In genomic region chr6:92883131-92883900, GRCm38 (mm10) we compare ENCODE assay signal across 17 mouse cellular contexts. TPM values are rescaled to one million over a fixed set of nuclear protein-coding genes. Genes with fewer than 3 reads are reported as not detected.
DNase-seq lines count a peak whose midpoint lies in the region; ATAC-seq and TF ChIP-seq lines count a peak whose summit lies in the region.
"Had no signal": no experiment of that assay in that cellular context is flagged by ENCODE, and none has a peak within 500 bp of the region (broad histone marks: within the 10 kb centered on the region; RNA-seq: fewer than 3 reads in every experiment).

No protein-coding gene starts in this region.

- DNase-seq in forebrain, embryonic 10.5 days (ENCODE audit: extremely low spot score, low spot score), result peak; percentile 31
- no peak for DNase-seq in forebrain, embryonic 14.5 days (ENCODE audit: low spot score)
- peak; percentile 91 for DNase-seq in midbrain, embryonic 11.5 days (ENCODE audit: low spot score, missing footprints)
- peak; percentile 33 for DNase-seq in kidney, postnatal 14 days
- DNase-seq in c-Kit-positive CD71-positive TER-119-positive erythroid progenitor cells, embryonic 14.5 days (ENCODE audit: low spot score), result no peak
- no peak for DNase-seq in cerebellum, adult 2 months
- DNase-seq: gastrocnemius, postnatal 25 days; left cerebral cortex, postnatal 4 days; lung, postnatal 4 days; right cerebral cortex, postnatal 25 days; thymus, postnatal 4 days had no signal

- peaks cover 27% of the 10 kb centered on the region for H3K4me1 ChIP-seq in forebrain, embryonic 10.5 days
- no peaks in the 10 kb centered on the region for H3K4me1 ChIP-seq in forebrain, embryonic 14.5 days (ENCODE audit: control insufficient read depth, insufficient read depth, low read length)
- H3K4me1 ChIP-seq in midbrain, embryonic 11.5 days (ENCODE audit: control insufficient read depth, insufficient read depth, low read length), result peaks cover 12% of the 10 kb centered on the region
- H3K4me1 ChIP-seq in midbrain, embryonic 15.5 days, result peaks cover 8% of the 10 kb centered on the region; the same call in 1 of the 2 replicates
- H3K4me1 ChIP-seq in cerebellum, adult 2 months (ENCODE audit: control insufficient read depth, insufficient read depth, low read length), result no peaks in the 10 kb centered on the region
- H3K4me1 ChIP-seq: stomach, embryonic 15.5 days had no signal

- H3K27me3 ChIP-seq in forebrain, embryonic 10.5 days (ENCODE audit: poor library complexity, severe bottlenecking), result peaks cover 40% of the 10 kb centered on the region
- no peaks in the 10 kb centered on the region for H3K27me3 ChIP-seq in forebrain, embryonic 14.5 days (replicated peaks; ENCODE audit: control insufficient read depth, insufficient read depth, low read length)
- H3K27me3 ChIP-seq in midbrain, embryonic 11.5 days (ENCODE audit: control insufficient read depth, insufficient read depth, low read length), result peaks cover 5% of the 10 kb centered on the region
- H3K27me3 ChIP-seq in midbrain, embryonic 15.5 days (replicated peaks), result no peaks in the 10 kb centered on the region
- H3K27me3 ChIP-seq in cerebellum, adult 2 months (ENCODE audit: control insufficient read depth, insufficient read depth, low read length), result no peaks in the 10 kb centered on the region
- H3K27me3 ChIP-seq: stomach, embryonic 15.5 days had no signal

- peaks cover 43% of the 10 kb centered on the region for H3K36me3 ChIP-seq in forebrain, embryonic 10.5 days (replicated peaks)
- no peaks in the 10 kb centered on the region for H3K36me3 ChIP-seq in forebrain, embryonic 14.5 days (ENCODE audit: control insufficient read depth, insufficient read depth, low read length)
- no peaks in the 10 kb centered on the region for H3K36me3 ChIP-seq in midbrain, embryonic 11.5 days (ENCODE audit: control insufficient read depth, insufficient read depth, low read length)
- H3K36me3 ChIP-seq in midbrain, embryonic 15.5 days (replicated peaks), result no peaks in the 10 kb centered on the region

- H3K9me3 ChIP-seq in forebrain, embryonic 10.5 days, result no peaks in the 10 kb centered on the region
- no peaks in the 10 kb centered on the region for H3K9me3 ChIP-seq in forebrain, embryonic 14.5 days (replicated peaks; ENCODE audit: control insufficient read depth, low read length)
- no peaks in the 10 kb centered on the region for H3K9me3 ChIP-seq in midbrain, embryonic 11.5 days (ENCODE audit: control insufficient read depth, low read length)
- no peaks in the 10 kb centered on the region for H3K9me3 ChIP-seq in midbrain, embryonic 15.5 days
- H3K9me3 ChIP-seq: stomach, embryonic 15.5 days had no signal

- TF ChIP-seq CTCF in cerebellum, adult 2 months (IDR thresholded peaks at IDR 0.05; ENCODE audit: borderline replicate concordance, insufficient read depth, low read depth, low read length), result no peak

- TF ChIP-seq POLR2A in cerebellum, adult 2 months (IDR thresholded peaks at IDR 0.05; ENCODE audit: borderline replicate concordance, insufficient read depth, low read length), result no peak

- no peak overlapping the region for H3K4me2 ChIP-seq in forebrain, embryonic 14.5 days (ENCODE audit: low read length)
- H3K4me2 ChIP-seq in midbrain, embryonic 11.5 days, result no peak overlapping the region
- H3K4me2 ChIP-seq in midbrain, embryonic 15.5 days, result no peak overlapping the region
- H3K4me2 ChIP-seq: stomach, embryonic 15.5 days had no signal

- peak overlapping the region; percentile 58; the same call in 1 of the 2 replicates for H3K27ac ChIP-seq in forebrain, embryonic 10.5 days
- H3K27ac ChIP-seq in forebrain, embryonic 14.5 days (ENCODE audit: low read depth, low read length), result no peak overlapping the region
- H3K27ac ChIP-seq in midbrain, embryonic 11.5 days (ENCODE audit: low read depth, low read length), result no peak overlapping the region
- no peak overlapping the region for H3K27ac ChIP-seq in midbrain, embryonic 15.5 days
- no peak overlapping the region for H3K27ac ChIP-seq in cerebellum, adult 2 months (ENCODE audit: insufficient read depth, low read length)
- H3K27ac ChIP-seq: stomach, embryonic 15.5 days had no signal

- ATAC-seq in forebrain, embryonic 14.5 days, result no peak
- no peak for ATAC-seq in midbrain, embryonic 11.5 days (ENCODE audit: low FRiP score)
- ATAC-seq in midbrain, embryonic 15.5 days (replicated peaks), result no peak
- ATAC-seq in frontal cortex, adult (ENCODE audit: low TSS enrichment), result no peak
- ATAC-seq: inflammation-experienced regulatory T-cells, adult 6 months had no signal

- no peak overlapping the region for H3K9ac ChIP-seq in forebrain, embryonic 14.5 days (ENCODE audit: low read length)
- no peak overlapping the region for H3K9ac ChIP-seq in midbrain, embryonic 11.5 days (ENCODE audit: low read length)
- no peak overlapping the region for H3K9ac ChIP-seq in midbrain, embryonic 15.5 days
- H3K9ac ChIP-seq: stomach, embryonic 15.5 days had no signal

- WGBS in forebrain, embryonic 10.5 days, result 10% methylated on average over 9 of the region's 9 CpGs
- WGBS in forebrain, embryonic 14.5 days, result 14% methylated on average over 9 of the region's 9 CpGs
- WGBS in midbrain, embryonic 11.5 days, result 6% methylated on average over 9 of the region's 9 CpGs
- 13% methylated on average over 9 of the region's 9 CpGs for WGBS in midbrain, embryonic 15.5 days
- 54% methylated on average over 9 of the region's 9 CpGs for WGBS in cerebellum, adult 2 months

- no peak overlapping the region for H3K4me3 ChIP-seq in forebrain, embryonic 10.5 days
- no peak overlapping the region for H3K4me3 ChIP-seq in forebrain, embryonic 14.5 days (ENCODE audit: low read depth, low read length)
- no peak overlapping the region for H3K4me3 ChIP-seq in midbrain, embryonic 11.5 days (ENCODE audit: low read depth, low read length)
- no peak overlapping the region for H3K4me3 ChIP-seq in midbrain, embryonic 15.5 days
- H3K4me3 ChIP-seq in cerebellum, adult 2 months (replicated peaks; ENCODE audit: insufficient read depth, low read depth, low read length), result no peak overlapping the region
- H3K4me3 ChIP-seq: stomach, embryonic 15.5 days had no signal

RNA-seq across cellular contexts. Expression of gene Gm15737, which starts 14.2 kb away (rescaled TPM):
- polyA plus RNA-seq in forebrain, embryonic 10.5 days (2016; fragmentation: Nextera tagmentation; extraction: Ambion mirVana), result 0.04 TPM in 1 of 2 replicates, not detected in the other
- polyA plus RNA-seq in forebrain, embryonic 14.5 days (2014; fragmentation: Nextera tagmentation; extraction: Ambion mirVana), result not detected in 2 replicates
- not detected in 2 replicates for polyA plus RNA-seq in midbrain, embryonic 11.5 days (2014; fragmentation: Nextera tagmentation; extraction: Ambion mirVana)
- not detected in 2 replicates for polyA plus RNA-seq in midbrain, embryonic 15.5 days (2015; fragmentation: Nextera tagmentation; extraction: Ambion mirVana)
- polyA plus RNA-seq in cerebellum, adult 2 months (2012; rRNA removed), result not detected in 2 replicates
- polyA plus RNA-seq: cortical plate, adult 2 months; inflammation-experienced regulatory T-cells, adult 6 months; liver, embryonic 16.5 days had no signal

RNA-seq across cellular contexts. Expression of gene Adamts9, which starts 60.0 kb away (rescaled TPM):
- polyA plus RNA-seq in forebrain, embryonic 10.5 days (2016; fragmentation: Nextera tagmentation; extraction: Ambion mirVana), result 2.6 and 2.8 TPM in 2 replicates
- polyA plus RNA-seq in forebrain, embryonic 14.5 days (2014; fragmentation: Nextera tagmentation; extraction: Ambion mirVana), result 0.85 and 1.1 TPM in 2 replicates
- 1.1 TPM in 2 replicates for polyA plus RNA-seq in midbrain, embryonic 11.5 days (2014; fragmentation: Nextera tagmentation; extraction: Ambion mirVana)
- polyA plus RNA-seq in midbrain, embryonic 15.5 days (2015; fragmentation: Nextera tagmentation; extraction: Ambion mirVana), result 1.3 and 1.6 TPM in 2 replicates
- polyA plus RNA-seq in cerebellum, adult 2 months (2012; rRNA removed), result 1.7 and 2.0 TPM in 2 replicates

Comparison
In these comparisons a context has a peak if more than half of its experiments do, and no peak if none do; other contexts are left out.
1. DNase-seq: peak in forebrain, embryonic 10.5 days (single experiment), midbrain, embryonic 11.5 days (single experiment) and kidney, postnatal 14 days (single experiment); none in forebrain, embryonic 14.5 days (single experiment), c-Kit-positive CD71-positive TER-119-positive erythroid progenitor cells, embryonic 14.5 days (single experiment) and cerebellum, adult 2 months (0 of 2).